Mouse (Mus musculus): ENCODE data around the gene Txlna.

Gene Txlna

DNA sequence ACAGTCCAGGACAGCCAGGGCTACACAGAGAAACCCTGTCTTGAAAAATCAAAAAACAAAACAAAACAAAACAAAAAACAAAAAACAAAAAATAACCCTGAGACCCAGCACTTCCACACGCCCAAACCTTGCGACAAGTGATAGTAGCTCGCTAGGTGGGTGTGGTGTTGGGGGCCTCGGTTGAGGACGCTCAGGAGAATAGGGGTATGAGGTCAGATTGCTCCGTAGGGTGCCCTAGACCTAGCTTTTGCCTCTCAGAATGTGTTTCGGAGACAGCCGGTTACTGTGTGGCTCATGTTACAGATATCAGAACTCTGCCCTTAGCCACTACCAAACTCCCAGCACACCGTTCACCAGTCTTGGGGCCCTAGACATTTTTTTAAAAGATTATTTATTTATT lies 55.1 kb downstream of the Txlna start:
- no peak for DNase-seq

DNA sequence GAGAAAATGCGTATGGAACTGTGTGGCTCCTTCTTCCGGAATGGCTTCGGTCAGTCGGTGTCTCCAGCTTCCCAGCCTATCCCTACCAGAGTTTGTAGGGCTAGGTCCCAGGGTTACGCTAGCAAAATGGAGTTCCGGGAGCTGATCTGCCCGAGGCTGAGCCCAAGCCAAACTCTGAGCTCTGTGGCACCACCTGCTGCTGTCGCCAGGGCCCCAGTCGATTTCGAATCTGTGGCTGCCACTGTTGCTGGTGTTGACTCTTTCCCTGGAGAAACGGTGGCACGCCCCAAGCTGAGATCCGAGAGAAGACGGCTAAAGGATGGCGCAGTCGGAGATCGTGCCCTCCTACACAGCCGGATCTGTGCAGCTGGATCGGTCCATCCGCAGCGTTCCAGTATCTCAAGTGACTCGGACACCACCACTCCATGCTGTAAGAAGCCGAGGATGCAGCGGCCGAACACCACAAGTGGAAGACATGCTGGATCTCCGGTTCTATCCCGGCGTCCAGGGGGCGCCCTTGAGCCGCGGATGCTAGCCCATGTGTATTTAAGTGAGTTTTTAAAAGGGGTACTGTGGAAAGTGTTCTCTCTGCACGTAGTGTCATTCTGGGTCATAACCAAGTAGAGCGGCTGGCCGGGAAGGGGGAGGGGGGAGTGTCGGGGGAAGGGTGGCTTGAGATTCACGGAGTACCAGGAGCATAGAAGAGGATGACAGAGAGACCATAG lies 55.8 kb downstream of the Txlna start:
- DNase-seq, result peak; percentile 84

DNA sequence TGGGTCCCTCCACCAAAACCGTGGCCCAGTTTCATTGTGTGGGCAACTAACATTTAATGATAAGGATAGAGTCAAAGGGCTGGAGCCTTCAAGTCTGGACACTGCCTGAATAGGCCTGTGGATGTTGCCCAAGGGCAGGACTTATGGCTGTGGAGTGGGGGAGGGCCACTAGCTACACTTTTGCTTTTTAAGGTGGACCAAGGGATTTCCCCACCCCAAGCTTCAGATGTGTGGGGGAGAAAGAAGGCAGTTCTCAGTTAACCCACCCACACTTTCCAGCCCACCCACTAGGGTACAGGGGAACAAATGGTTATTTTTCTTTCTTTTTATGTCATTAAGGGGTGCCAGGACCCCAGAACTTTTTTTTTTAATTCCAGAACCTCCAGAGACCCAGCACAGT lies 56.5 kb downstream of the Txlna start:
- no peak for DNase-seq

DNA sequence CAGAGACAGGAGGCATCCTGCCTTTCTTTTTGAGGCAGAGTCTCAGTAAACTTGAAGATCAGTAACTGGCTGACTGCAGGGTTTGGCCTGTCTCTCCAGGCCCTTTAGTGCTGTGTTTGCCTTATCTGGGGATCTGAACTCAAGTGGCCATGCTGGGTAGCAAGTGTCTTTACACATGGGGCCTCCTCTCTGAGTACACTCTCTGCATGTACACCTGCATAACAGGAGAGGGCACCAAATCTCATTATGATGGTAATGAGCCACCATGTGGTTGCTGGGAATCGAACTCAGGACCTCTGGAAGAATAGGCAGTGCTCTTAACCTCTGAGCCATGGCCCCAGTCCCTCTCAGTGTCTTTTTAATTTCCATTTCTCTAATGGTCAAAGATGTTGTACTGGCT lies 58.6 kb downstream of the Txlna start:
- no peak for DNase-seq

DNA sequence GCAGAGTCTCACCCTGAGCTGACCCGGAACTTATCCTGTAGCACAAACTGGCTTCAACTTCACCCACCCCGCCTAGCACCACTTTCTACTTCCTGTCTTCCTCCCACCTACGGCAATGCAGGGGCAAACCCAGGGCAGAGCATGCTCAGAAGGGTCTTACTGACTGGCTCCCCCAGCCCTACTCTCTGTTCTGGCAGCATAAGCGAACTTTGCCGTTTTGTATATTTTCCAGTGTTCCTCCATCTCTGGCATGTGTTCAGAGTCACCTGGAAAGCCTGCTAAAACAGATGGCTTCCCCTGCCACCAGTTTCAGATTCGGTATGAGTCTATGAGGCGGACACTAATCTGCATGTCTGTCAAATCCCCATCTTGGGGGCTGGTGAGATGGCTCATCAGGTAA lies 60.5 kb downstream of the Txlna start:
- DNase-seq, result no peak

DNA sequence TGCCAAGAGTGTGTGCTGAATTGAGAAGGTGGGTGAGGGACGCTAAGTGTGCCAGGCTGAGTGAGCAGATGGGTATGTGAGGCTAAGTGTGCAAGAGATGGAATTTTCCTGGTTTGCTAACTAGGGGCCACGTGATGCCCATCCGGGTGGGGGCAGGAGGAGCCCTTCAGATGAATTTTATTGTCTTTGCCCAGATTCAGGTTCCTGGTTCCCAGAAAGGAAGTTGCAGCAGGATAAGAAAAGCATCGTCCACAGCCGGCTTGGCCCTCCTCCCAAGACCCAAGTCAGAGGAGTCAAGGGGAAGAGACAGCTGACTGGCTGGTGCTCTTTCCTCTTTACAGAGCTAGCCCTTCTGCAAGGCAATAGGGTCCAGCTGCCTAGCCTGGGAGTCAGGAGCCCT lies 62.4 kb downstream of the Txlna start, which contains the start of gene Fam167b:
TSS of gene Fam167b (minus strand) at position 84 of the 400 bp plus-strand sequence.
- DNase-seq, result peak; percentile 77

DNA sequence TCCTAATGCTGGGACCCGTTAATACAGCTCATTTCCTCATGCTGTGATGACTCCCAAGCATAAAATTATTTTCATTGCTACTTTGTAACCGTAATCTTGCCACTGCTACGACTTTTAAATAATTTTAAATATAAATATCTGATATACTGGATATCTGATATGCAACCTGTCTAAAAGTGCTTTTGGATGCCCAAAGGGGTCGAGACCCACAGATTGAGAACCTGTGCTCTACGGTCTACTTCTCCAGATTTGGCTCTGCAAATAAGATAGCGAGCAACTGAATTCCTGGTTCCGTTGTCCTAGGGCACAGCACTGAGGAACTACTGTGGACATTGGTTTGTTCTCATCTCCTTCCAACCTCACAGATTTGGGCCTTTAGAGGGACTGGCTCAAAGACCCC lies 63.2 kb downstream of the Txlna start:
- DNase-seq, result no peak

DNA sequence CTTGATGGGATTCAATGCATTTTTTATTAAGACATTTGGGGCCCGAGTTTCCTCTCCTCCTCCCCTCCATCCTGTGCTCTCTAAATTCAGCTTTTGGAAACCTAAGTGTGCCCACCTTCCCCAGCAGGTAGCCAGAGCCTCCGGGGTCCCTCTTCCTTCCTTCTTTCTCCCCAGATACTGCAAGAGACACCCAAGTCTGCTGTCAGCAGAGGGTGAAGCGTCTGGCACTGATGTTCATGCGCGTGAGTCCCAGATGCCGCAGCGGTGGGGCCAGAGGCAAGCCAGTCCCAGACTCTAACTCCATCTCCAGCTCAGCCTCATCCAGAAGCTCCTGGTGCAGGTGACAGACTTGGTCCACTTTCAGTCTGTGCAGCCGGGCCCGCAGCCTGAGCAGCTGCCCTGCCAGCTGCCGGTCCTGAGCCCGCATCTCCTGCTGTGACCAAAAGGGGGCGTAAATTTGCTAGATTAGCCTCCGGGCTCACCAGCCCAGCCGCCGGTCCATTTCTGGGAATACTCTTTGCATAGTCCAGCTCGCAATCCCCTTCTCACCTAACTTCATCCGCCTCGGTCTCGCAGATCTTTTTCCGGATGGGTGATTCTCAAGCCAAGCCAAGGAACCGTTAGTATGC lies 63.9 kb downstream of the Txlna start:
- peak; percentile 68 for DNase-seq

Data from kidney, adult 11 months (tissue).